Mouse (Mus musculus) G1E-ER4 (cell line): Measurements from ENCODE around the gene Ccdc162. TPM values are rescaled to one million over a fixed set of nuclear protein-coding genes. Genes with fewer than 3 reads are reported as not detected.

Experiments used
- GATA1 ChIP-seq: IDR thresholded peaks from one replicate; pipeline ENCODE4 v1.8.0; 2012; ENCODE audit warnings: low read length, inconsistent platforms
- polyA plus RNA-seq: library from polyadenylated mRNA; stranded (reverse); fragments of >175 nt; gene quantifications from 2 replicates; pipeline ENCODE4 v1.2.3, GENCODE M21; 2012

Ccdc162 gene
- polyA plus RNA-seq, 1 experiment = not detected

DNA sequence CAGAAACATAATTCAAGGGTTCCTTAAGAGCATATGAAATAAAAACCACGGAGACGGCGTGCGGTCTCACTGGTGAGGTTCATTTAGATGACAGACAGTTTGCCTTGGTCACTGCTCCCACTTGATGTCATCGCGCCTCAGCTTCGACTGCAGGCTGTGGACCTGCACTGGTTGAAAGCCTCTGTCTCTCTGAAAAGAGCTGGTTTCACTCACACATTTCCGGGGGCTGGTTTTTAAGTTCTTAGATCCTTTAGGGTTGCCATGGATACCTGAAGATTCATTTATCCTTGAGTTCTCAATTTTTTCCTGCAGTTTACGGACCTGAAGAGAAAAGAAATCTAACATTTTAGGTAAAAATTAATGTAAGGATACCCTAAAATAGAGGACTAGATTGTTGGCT is 3.2 kb upstream of the Ccdc162 start:
- no peak for TF ChIP-seq GATA1

DNA sequence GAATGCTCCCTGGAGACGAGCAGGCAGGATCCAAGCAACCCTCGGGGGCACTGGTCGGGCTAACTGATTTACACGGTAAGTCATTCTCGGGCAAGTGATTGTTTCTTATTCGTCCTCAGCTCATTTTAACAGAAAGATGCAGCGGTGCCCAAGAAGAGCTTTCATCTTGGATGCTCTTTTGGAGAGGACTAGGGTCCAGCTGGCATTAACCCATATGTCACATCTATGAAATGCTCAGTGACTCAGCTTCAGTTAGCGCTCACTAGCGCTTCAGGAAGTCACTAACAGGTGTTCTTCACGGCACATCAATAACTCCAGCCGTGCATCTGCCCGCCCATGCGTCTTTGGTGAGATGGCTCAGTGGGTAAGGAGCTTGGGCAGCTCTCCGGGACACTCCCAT is 877 bp downstream of the Ccdc162 start:
- TF ChIP-seq GATA1 = no peak

DNA sequence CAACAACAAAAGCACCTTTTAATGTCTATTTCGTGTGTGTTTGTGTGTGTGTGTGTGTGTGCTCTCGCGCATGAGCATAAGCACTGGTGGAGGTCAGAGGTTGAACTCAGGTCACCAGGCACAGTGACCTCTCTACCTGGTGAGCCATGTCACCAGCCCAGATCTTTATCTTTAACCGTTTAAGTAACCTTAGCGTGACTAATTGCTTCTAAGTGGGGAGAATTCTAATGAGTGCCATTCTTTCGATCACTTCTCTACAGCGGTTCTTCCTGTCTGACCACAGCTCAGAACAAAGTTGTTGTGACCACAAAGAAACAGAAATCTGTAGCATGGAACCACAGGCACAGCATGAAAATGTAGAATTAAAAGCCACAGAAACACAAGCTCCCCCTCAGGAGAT is 5.0 kb downstream of the Ccdc162 start:
- no peak for TF ChIP-seq GATA1

DNA sequence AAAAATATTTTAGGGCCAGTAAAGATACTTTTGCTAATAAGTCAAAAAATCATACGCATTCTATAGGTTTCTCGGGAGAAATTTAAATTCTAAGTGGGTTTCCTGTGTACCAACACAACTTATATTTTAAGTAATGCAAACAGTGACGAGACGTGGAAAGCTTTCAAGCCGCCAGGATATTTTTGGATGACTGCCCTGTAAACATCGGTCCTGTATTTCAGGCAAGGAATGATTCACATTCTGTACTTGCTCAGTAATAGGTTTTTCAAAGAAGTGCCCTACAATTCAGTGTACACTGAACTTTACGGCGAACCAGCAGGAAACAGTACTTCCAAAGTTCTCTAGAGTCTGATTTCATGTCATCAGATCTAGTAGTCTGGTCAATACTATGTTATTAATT is 5.7 kb downstream of the Ccdc162 start:
- no peak for TF ChIP-seq GATA1

DNA sequence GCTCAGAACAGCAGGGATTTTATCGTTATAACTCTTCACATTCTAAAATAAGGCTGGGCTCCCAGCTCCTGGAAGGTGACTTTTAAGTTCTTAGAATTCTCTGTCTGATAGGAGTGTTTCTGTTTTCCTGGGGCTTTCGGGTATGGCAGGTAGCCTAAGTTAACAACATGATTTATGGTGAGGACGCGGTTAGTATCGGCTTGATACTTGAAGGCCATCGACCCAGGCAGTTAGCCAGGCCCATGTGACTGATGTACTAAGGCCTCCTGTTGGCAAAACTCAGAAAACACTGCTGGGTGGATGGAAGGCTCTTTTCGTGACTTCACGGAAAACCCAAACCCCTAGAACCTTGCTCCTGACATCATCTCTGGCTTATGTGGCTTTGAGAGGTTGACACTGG is 7.1 kb downstream of the Ccdc162 start:
- no peak for TF ChIP-seq GATA1

DNA sequence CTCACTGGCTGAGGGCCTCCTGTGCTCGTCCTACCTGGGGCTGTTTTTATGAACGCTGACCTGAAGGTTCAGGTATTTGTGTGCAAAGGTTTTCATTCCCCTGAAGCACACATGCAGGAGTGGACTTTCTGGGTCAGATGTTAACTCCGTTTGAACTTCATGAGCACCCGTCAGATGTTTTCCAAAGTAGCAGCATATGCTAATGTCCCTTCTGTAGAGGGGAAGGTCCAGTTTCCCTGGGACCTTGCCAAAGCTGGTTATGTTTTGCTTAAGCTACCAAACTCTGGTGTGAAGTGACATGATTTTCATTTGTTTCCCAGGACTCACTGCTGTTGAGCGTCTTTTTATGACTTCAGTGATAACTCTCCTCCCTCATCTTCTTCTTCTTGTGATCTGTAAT is 16.8 kb downstream of the Ccdc162 start:
- TF ChIP-seq GATA1 = no peak

DNA sequence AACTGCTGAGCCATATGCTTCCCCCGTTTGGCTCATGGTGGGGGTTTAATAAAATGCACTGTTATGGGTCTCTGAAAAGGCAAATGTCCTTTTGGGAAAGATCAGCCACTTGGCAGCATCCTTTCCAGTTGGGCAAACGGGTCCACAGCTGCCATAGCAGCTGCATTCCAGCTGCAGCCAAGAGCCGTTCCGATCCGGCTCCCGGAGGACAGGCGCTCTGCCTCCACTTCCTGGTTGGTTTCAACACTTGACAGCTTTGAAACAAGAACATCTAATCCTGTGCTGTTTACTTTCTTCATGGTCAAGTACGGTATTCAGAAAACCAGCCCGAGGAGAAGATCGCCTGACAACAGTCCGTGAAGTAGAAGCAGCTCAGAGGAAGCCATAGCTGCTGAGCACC is 19.4 kb downstream of the Ccdc162 start:
- no peak for TF ChIP-seq GATA1

DNA sequence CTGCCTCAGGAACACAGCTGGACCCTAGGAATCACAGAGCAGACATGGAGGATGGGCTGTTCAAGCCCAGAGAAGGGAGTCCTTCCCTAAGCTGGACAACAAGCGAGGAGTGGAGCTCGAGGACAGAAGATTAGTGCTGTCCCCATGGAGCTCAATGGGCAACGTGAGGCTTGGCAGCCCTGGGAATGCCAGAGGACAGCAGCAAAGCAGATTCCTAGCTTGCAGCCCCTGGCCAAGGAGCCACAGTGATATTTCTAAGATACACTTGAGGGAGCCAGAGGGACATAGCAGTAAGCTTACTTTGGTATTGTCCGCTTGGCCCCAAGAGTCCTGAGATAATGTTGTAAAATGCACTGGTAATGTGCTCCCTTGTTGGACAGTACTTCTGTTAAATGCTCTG is 25.5 kb downstream of the Ccdc162 start:
- TF ChIP-seq GATA1 = no peak

DNA sequence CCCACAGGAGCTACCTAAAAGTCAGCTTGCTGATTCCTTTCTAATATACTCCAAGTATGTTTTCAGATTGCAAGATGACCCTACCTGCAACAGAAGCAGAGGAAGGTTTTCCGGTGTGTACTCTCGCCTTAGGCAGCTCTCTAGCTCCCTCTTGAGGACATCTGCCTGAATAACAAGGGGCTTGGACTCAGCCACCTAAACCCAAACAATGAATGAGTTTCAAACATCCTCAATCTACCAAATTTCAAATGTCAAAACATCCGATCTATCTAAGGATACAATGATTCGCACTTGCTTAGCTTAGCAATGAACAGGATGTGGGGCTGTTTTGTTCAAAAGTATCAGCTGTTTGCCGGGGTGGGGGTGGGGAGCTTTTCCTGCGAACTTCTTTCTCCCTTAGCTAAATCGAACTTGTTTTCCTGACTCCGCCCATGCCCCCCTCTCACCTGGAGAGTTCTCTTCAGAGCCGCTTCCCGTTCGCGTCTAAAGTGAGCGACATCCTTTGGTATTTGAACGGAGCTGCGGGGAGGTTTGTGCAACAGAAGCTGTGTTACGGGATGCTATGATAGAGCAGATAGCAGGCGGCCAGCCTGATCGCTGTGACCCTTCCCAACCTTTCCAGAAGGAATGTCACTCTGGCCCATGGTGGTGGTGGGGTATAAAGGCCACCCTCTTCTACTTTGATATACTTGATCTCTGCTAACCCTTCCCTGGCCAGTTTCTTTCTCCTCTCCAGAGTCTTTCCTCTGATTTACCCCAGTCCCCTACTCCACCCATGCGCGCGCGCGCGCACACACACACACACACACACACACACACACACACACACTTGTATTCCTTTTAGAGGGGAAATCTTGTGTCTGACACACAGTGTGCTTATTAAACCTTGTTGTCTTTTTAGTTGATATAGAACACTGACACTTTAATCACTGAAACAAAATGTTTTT is 26.2 kb downstream of the Ccdc162 start:
- TF ChIP-seq GATA1 = no peak

DNA sequence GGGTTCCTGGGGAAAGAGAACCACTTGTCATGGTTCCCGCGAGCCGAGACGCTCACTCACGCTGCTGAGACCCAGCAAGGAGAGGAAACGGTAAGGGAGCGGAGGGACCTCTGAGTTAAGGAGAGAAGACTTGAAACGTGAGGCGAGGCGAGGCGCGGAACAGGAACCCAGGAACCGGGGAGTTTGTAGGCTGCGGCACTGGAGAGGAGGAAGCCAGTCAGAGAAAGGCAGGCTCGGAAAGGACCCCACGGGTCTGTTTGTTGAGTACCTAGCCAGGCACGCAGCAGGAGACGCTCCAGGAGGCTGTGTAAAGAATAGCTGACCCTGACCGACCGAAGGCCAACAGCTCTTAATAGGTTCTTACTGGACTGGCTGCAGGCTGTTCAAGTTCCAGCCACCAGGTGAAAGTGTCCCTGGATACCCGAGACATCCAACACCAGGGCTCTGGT is 31.9 kb downstream of the Ccdc162 start:
- no peak for TF ChIP-seq GATA1

DNA sequence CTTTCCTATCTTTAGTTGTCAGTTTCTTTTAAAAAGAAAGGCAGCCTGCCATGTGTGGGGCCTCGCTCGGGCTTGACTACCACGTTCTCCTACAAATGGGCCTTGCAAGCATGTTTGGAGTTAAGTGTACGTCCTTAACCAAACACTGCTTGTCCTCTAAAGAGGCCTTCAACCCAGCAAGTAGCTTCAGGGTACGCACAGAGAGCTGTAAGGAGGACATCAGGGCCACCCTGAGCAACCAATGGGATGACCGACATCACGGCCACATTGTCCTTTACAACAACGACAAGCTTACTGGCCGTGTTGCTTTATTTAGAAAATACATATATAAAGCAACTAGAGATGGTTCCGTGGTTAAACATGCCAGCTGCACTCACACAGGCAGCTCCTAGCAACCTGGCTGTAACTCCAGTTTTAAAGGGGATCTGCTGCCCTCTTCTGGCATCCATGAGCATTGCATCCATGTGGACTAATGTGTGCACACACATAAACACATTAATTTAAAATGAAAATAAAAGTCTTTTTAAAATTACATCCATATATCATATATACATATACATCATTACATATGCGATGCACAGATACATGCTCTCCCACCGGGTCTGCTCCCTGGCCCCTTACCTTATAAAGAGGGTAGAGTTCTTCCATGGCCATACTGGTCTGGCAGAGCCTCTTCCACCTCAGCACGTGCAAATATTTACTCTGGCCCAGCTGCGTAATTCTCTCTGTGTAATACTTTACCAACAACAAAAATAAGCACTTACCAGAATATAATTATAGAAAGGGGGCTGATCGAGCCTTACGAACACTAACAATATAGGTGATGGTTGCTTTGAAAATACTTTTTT is 33.7 kb downstream of the Ccdc162 start:
- no peak for TF ChIP-seq GATA1

DNA sequence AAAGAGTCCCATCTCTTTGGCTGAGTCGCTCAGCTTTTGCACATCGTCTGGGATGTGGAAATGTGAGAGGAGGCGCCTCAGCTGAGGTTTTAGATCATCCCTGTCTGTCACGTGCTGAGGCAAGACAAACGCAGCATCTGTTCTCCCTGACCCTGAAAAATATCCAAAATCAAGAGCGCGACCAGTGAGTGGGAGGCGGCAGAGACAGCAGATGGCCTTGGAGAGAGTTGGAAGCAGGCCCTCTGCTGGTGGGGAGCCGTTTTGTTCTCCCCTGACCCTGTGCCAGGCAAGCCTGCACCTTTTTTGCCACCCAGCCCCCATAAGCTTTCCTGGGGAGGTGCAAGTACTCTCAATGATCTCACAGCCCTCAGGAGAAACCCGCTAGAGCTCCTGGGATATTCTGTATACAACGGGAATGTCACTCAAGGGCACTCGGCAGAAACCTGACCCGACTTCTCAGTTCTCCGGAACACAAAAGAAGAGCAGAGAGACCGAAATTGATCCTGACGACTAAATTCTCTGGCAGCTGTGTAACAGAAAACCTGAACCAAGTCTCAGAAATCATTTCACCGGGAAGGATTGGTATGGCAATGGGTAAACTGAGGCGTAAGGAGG is 37.6 kb downstream of the Ccdc162 start:
- no peak for TF ChIP-seq GATA1

DNA sequence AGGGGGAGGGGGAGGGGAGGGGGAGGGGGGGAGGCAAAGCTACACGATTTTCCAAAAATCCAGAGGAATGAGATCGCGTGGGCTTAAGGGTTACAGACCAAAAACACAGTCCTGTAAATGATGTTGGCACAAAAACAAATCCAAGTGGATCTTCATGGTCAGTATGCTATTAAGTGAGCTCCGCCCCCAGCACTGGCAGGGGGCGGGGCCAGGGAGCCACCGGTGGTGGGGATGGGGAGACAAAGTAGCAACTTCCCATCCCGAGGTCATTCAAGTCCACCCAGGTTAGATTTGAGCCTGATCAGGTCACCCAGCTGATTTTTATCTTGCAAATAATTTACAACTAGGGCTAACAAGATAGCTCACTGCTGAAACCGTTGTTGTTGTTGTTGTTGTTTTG is 39.0 kb downstream of the Ccdc162 start:
- TF ChIP-seq GATA1 = no peak

DNA sequence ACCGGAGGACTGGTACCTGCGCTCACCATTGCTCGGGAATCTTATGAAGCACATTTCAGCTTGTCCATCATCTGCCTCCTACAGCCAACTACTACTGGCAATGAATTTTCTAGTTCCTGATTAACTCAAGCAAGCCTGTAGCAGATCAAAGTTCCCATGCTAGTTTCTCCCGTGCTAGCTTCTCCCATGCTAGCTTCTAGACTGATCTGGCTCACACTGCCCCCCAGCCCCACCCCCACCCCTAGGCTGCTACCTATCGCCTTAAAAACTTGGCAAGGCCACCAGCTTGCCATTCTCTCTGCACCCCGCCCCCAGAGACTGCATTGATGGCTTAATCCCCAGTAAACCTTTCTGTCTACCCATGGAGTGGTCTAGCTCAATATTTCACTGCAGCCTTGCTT is 39.8 kb downstream of the Ccdc162 start:
- no peak for TF ChIP-seq GATA1

DNA sequence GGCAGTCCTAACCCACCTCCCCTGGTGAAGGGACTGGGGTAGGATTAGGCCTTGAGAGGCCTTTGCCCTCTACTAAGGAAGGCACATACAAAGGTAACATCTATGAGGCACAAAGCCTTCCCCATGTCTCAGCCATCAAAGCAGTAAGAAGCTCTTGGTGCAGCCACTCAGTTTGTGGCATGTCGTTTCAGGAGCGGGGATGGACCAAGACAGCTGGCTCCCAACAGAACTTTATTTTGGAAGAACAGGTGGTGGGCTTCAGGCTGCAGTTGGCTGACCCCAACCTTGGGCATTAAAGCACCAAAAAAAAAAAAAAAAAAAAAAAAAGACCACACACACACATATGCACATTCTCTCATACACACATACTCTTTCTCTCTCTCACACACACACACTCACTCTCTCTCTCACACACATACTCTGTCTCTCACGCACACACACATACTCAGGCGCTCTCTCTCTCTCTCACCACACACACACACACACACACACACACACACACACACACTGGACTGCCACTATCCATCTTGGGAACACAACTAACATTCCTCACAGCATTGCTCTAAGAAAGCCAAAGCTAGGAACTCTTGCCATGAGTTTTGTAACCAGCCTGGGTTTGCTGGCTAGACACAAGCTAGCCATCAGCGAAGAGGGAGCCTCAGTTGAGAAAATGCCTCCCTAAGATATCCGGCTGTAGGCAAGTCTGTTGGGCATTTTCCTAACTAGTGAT is 40.4 kb downstream of the Ccdc162 start:
- no peak for TF ChIP-seq GATA1
